26 mouse cellular contexts compared by ENCODE assay signal in genomic region chr10:96211189-96211588, GRCm38 (mm10).
DNase-seq lines count a peak whose midpoint lies in the region; ATAC-seq lines count a peak whose summit lies in the region.
"Had no signal": no experiment of that assay in that cellular context is flagged by ENCODE, and none has a peak within 500 bp of the region (broad histone marks: within the 10 kb centered on the region; RNA-seq: fewer than 3 reads in every experiment).

No protein-coding gene starts in this region.

- no peak overlapping the region for H3K9ac ChIP-seq in forebrain, embryonic 11.5 days (ENCODE audit: low read length)
- no peak overlapping the region for H3K9ac ChIP-seq in heart, embryonic 13.5 days
- no peak overlapping the region for H3K9ac ChIP-seq in liver, embryonic 13.5 days
- H3K9ac ChIP-seq: forebrain, embryonic 12.5 days; hindbrain, embryonic 13.5 days had no signal

- H3K27ac ChIP-seq in forebrain, embryonic 11.5 days (ENCODE audit: low read depth, low read length), result no peak overlapping the region
- H3K27ac ChIP-seq in forebrain, embryonic 10.5 days, result no peak overlapping the region
- no peak overlapping the region for H3K27ac ChIP-seq in heart, embryonic 13.5 days (replicated peaks)
- no peak overlapping the region for H3K27ac ChIP-seq in liver, embryonic 13.5 days
- H3K27ac ChIP-seq: forebrain, embryonic 12.5 days; heart, adult 2 months; hindbrain, embryonic 10.5 days; hindbrain, embryonic 13.5 days had no signal

- WGBS in forebrain, embryonic 11.5 days, result 74% methylated on average over 7 of the region's 7 CpGs
- WGBS in forebrain, embryonic 10.5 days, result 77% methylated on average over 7 of the region's 7 CpGs
- WGBS in heart, embryonic 13.5 days, result 63% methylated on average over 7 of the region's 7 CpGs
- WGBS in liver, embryonic 13.5 days (ENCODE audit: insufficient replicate concordance), result 42% methylated on average over 7 of the region's 7 CpGs

- H3K4me1 ChIP-seq in forebrain, embryonic 11.5 days (replicated peaks; ENCODE audit: control insufficient read depth, insufficient read depth, low read length), result no peaks in the 10 kb centered on the region
- H3K4me1 ChIP-seq in forebrain, embryonic 10.5 days, result peaks cover 9% of the 10 kb centered on the region
- peaks cover 4% of the 10 kb centered on the region for H3K4me1 ChIP-seq in heart, embryonic 13.5 days
- peaks cover 8% of the 10 kb centered on the region for H3K4me1 ChIP-seq in liver, embryonic 13.5 days (replicated peaks)

- no peaks in the 10 kb centered on the region for H3K36me3 ChIP-seq in forebrain, embryonic 11.5 days (ENCODE audit: control insufficient read depth, insufficient read depth, low read length)
- H3K36me3 ChIP-seq in forebrain, embryonic 10.5 days (replicated peaks), result no peaks in the 10 kb centered on the region
- H3K36me3 ChIP-seq in heart, embryonic 13.5 days, result no peaks in the 10 kb centered on the region
- H3K36me3 ChIP-seq in liver, embryonic 13.5 days, result no peaks in the 10 kb centered on the region
- H3K36me3 ChIP-seq: forebrain, embryonic 12.5 days; G1E; hindbrain, embryonic 10.5 days; hindbrain, embryonic 13.5 days had no signal

- H3K27me3 ChIP-seq in forebrain, embryonic 11.5 days (ENCODE audit: control insufficient read depth, insufficient read depth, low read length), result no peaks in the 10 kb centered on the region
- no peaks in the 10 kb centered on the region for H3K27me3 ChIP-seq in forebrain, embryonic 10.5 days (ENCODE audit: poor library complexity, severe bottlenecking)
- no peaks in the 10 kb centered on the region for H3K27me3 ChIP-seq in heart, embryonic 13.5 days (replicated peaks)
- no peaks in the 10 kb centered on the region for H3K27me3 ChIP-seq in liver, embryonic 13.5 days
- H3K27me3 ChIP-seq: CH12.LX; forebrain, embryonic 12.5 days; hindbrain, embryonic 13.5 days; Patski had no signal

- peak; percentile 0 for DNase-seq in forebrain, embryonic 11.5 days (ENCODE audit: low spot score)
- no peak for DNase-seq in forebrain, embryonic 10.5 days (ENCODE audit: extremely low spot score, low spot score)
- DNase-seq in heart, adult 18-20 months, result no peak
- DNase-seq in liver, embryonic 13.5 days, result no peak
- DNase-seq in liver, result no peak
- DNase-seq in gastrocnemius, postnatal 25 days, result no peak
- DNase-seq: adrenal gland, postnatal 10 days; adrenal gland, postnatal 36 days; B cell, adult 2 months; cerebellum, adult 18-20 months; cerebellum, adult 9-10 months; cerebellum, postnatal 14 days; gastrocnemius, postnatal 10 days; heart, adult 2 months; heart, postnatal 36 days had no signal

- no peaks in the 10 kb centered on the region for H3K9me3 ChIP-seq in forebrain, embryonic 11.5 days (ENCODE audit: control insufficient read depth, low read length)
- H3K9me3 ChIP-seq in forebrain, embryonic 10.5 days, result no peaks in the 10 kb centered on the region
- H3K9me3 ChIP-seq in heart, embryonic 13.5 days, result no peaks in the 10 kb centered on the region
- H3K9me3 ChIP-seq in liver, embryonic 13.5 days (replicated peaks), result no peaks in the 10 kb centered on the region
- H3K9me3 ChIP-seq: forebrain, embryonic 12.5 days; hindbrain, embryonic 10.5 days; hindbrain, embryonic 13.5 days had no signal

- no peak for ATAC-seq in forebrain, embryonic 11.5 days (replicated peaks; ENCODE audit: low FRiP score)
- ATAC-seq in heart, embryonic 13.5 days (ENCODE audit: extremely low read depth, insufficient number of reproducible peaks, low FRiP score, low TSS enrichment), result peak; percentile 69; the same call in 1 of the 2 replicates
- ATAC-seq in liver, embryonic 13.5 days (ENCODE audit: low read depth), result peak; percentile 32; the same call in 1 of the 2 replicates
- peak; percentile 29; the same call in 1 of the 2 replicates for ATAC-seq in megakaryocyte progenitor cell, adult 5-6 weeks (replicated peaks; ENCODE audit: poor library complexity)
- ATAC-seq: forebrain, embryonic 16.5 days; hindbrain, embryonic 16.5 days; intestine, embryonic 16.5 days; Patski had no signal

- no peak overlapping the region for H3K4me3 ChIP-seq in forebrain, embryonic 11.5 days (ENCODE audit: low read depth, low read length)
- no peak overlapping the region for H3K4me3 ChIP-seq in forebrain, embryonic 10.5 days
- H3K4me3 ChIP-seq in heart, embryonic 13.5 days, result no peak overlapping the region
- H3K4me3 ChIP-seq in liver, embryonic 13.5 days (replicated peaks), result no peak overlapping the region
- H3K4me3 ChIP-seq: forebrain, embryonic 12.5 days; heart, adult 2 months; hindbrain, embryonic 10.5 days; hindbrain, embryonic 13.5 days had no signal

- no peak overlapping the region for H3K4me2 ChIP-seq in forebrain, embryonic 11.5 days (ENCODE audit: low read depth, low read length, severe bottlenecking)
- no peak overlapping the region for H3K4me2 ChIP-seq in heart, embryonic 13.5 days
- no peak overlapping the region for H3K4me2 ChIP-seq in liver, embryonic 13.5 days
- H3K4me2 ChIP-seq: forebrain, embryonic 12.5 days; hindbrain, embryonic 13.5 days had no signal
